Mouse (Mus musculus) thymus, adult 2 months (tissue): ENCODE measurements around the gene Txndc16. TPM values are rescaled to one million over a fixed set of nuclear protein-coding genes. Genes with fewer than 3 reads are reported as not detected.

Source experiments
- DNase-seq: peaks from one replicate; pipeline ENCODE4 v3.0.0; 2021
- H3K27ac ChIP-seq: fragments of 200-500 bp; 2 replicates; pipeline ENCODE4 v1.5.1; 2012; ENCODE audit warnings: low read length, control low read depth; ENCODE audit not compliant: control insufficient read depth, insufficient read depth
- H3K27me3 ChIP-seq: fragments of 200-500 bp; 2 replicates; pipeline ENCODE4 v1.6.1; 2012; ENCODE audit warnings: mild to moderate bottlenecking, low read length, moderate library complexity, mixed read lengths; ENCODE audit not compliant: control insufficient read depth, insufficient read depth
- H3K36me3 ChIP-seq: fragments of 200-500 bp; 2 replicates; pipeline ENCODE4 v1.6.1; 2012; ENCODE audit warnings: mild to moderate bottlenecking, low read length, moderate library complexity; ENCODE audit not compliant: control insufficient read depth, insufficient read depth
- H3K4me1 ChIP-seq: fragments of 200-500 bp; replicated peaks from 2 replicates; pipeline ENCODE4 v1.6.1; 2012; ENCODE audit warnings: low read length; ENCODE audit not compliant: control insufficient read depth, insufficient read depth
- H3K4me3 ChIP-seq: fragments of 200-500 bp; 2 replicates; pipeline ENCODE4 v1.5.1; 2012; ENCODE audit warnings: mild to moderate bottlenecking, low read length, control low read depth, moderate library complexity; ENCODE audit not compliant: control insufficient read depth, insufficient read depth
- CTCF ChIP-seq: fragments of 200-500 bp; IDR thresholded peaks from 2 replicates; pipeline ENCODE4 v1.5.1; 2012; ENCODE audit warnings: mild to moderate bottlenecking, control low read depth, low read length, moderate library complexity, borderline replicate concordance; ENCODE audit not compliant: control insufficient read depth, poor library complexity, insufficient read depth; ENCODE audit errors: extremely low read depth
- POLR2A ChIP-seq: fragments of 200-500 bp; IDR thresholded peaks from 2 replicates; pipeline ENCODE4 v1.6.1; 2012; ENCODE audit warnings: mild to moderate bottlenecking, low read length, control low read depth, moderate library complexity; ENCODE audit not compliant: control insufficient read depth, poor library complexity, insufficient read depth; ENCODE audit errors: extremely low read depth
- WGBS: fragments of 180-500 bp; shearing (Covaris S2); methylation state at CpG from one replicate; pipeline ENCODE4 v1.1.7; 2018; 5-methylcytosine and 5-hydroxymethylcytosine counted together
- polyA plus RNA-seq: library from polyadenylated mRNA; depleted of rRNA; stranded (reverse); fragments of >200 nt; gene quantifications from 2 replicates; pipeline ENCODE4 v1.2.3, GENCODE M21; 2012; rRNA removed

Gene Txndc16
- polyA plus RNA-seq, 1 experiment, result 10.8 TPM

DNA sequence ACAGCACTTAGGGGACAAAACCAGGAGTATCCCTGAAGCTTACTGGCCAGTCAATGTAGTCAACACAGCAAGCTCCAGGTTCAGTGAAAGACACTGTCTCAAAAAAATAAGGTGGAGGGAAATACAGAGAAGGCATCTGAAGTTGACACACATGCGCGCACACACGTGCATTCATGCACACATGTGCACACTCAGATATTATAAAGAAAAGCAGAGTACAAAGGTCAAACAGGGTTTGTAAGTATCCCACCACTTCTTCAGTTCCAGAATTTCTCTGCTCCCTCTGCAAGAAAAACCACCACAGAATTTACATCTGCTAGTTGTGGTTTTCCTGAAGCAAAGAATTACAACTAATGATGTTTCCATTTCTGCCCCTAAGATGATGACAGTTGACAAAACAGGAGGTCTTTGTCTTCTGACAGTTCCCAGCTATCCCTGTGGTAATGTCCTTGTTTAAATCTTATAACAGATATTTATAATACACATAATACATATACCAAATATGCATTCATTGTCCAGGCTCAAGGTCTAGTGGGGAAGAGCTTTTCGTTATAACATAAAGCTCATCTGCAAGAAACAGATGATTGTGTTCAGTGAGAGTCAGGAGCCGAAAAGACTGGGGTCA, 135.4 kb downstream of the Txndc16 start:
- Histone ChIP-seq H3K27me3 (no peaks in the 10 kb centered on the region), H3K36me3 (no peaks in the 10 kb centered on the region), H3K4me1 (peaks cover 11% of the 10 kb centered on the region), H3K4me3 (no peak overlapping the region), H3K27ac (no peak overlapping the region)
- WGBS, result 40% methylated on average over 5 of the region's 5 CpGs
- no peak for TF ChIP-seq CTCF
- no peak for TF ChIP-seq POLR2A
- no peak for DNase-seq

- Histone ChIP-seq H3K27ac (no peak overlapping the region), H3K4me3 (no peak overlapping the region), H3K27me3 (no peaks in the 10 kb centered on the region), H3K36me3 (no peaks in the 10 kb centered on the region), H3K4me1 (peaks cover 14% of the 10 kb centered on the region)
- TF ChIP-seq POLR2A, result no peak
- no peak for TF ChIP-seq CTCF
- 66% methylated on average over 4 of the region's 4 CpGs for WGBS
- DNase-seq, result no peak
These were observed 136.6 kb downstream of the Txndc16 start for GRCm38 (mm10) chr14:45083540-45083939.

Other genes starting within 250 kb of the Txndc16 start
- gene Ptger2, start 232.1 kb downstream of the Txndc16 start, polyA plus RNA-seq, result 1.9 and 2.1 TPM in 2 replicates
- gene Gpr137c, start 611 bp downstream of the Txndc16 start, polyA plus RNA-seq, result 9.0 and 12.7 TPM in 2 replicates
- gene Ero1l, start 98.4 kb upstream of the Txndc16 start, polyA plus RNA-seq, result 7.5 and 8.6 TPM in 2 replicates
- gene Psmc6, start 109.5 kb upstream of the Txndc16 start, polyA plus RNA-seq, result 29.4 and 38.0 TPM in 2 replicates
- 22.6 and 44.7 TPM in 2 replicates for gene Styx, start 130.8 kb upstream of the Txndc16 start, polyA plus RNA-seq
- gene Gnpnat1, start 184.6 kb upstream of the Txndc16 start, polyA plus RNA-seq, result 3.6 and 4.0 TPM in 2 replicates